14 mouse cellular contexts compared by ENCODE assay signal in genomic region chr1:172711962-172712361, GRCm38 (mm10). TPM values are rescaled to one million over a fixed set of nuclear protein-coding genes. Genes with fewer than 3 reads are reported as not detected.
DNase-seq lines count a peak whose midpoint lies in the region; ATAC-seq and TF ChIP-seq lines count a peak whose summit lies in the region.
"Had no signal": no experiment of that assay in that cellular context is flagged by ENCODE, and none has a peak within 500 bp of the region (broad histone marks: within the 10 kb centered on the region; RNA-seq: fewer than 3 reads in every experiment).

No protein-coding gene starts in this region.

- H3K36me3 ChIP-seq in embryonic facial prominence, embryonic 12.5 days, result no peaks in the 10 kb centered on the region
- H3K36me3 ChIP-seq in embryonic facial prominence, embryonic 10.5 days (replicated peaks), result no peaks in the 10 kb centered on the region
- no peaks in the 10 kb centered on the region for H3K36me3 ChIP-seq in kidney, embryonic 14.5 days (ENCODE audit: control insufficient read depth, insufficient read depth, low read length)
- H3K36me3 ChIP-seq in midbrain, embryonic 14.5 days (ENCODE audit: control insufficient read depth, insufficient read depth, low read length), result no peaks in the 10 kb centered on the region
- H3K36me3 ChIP-seq in midbrain, postnatal 0 days (ENCODE audit: insufficient read depth, low read length), result no peaks in the 10 kb centered on the region
- H3K36me3 ChIP-seq: hindbrain, embryonic 12.5 days; liver, embryonic 12.5 days had no signal

- WGBS in embryonic facial prominence, embryonic 12.5 days, result 56% methylated on average over 4 of the region's 4 CpGs
- 66% methylated on average over 4 of the region's 4 CpGs for WGBS in embryonic facial prominence, embryonic 10.5 days
- 66% methylated on average over 4 of the region's 4 CpGs for WGBS in kidney, embryonic 14.5 days
- 66% methylated on average over 4 of the region's 4 CpGs for WGBS in midbrain, embryonic 14.5 days
- 66% methylated on average over 4 of the region's 4 CpGs for WGBS in midbrain, postnatal 0 days

- no peak overlapping the region for H3K4me3 ChIP-seq in embryonic facial prominence, embryonic 12.5 days
- no peak overlapping the region for H3K4me3 ChIP-seq in embryonic facial prominence, embryonic 10.5 days
- no peak overlapping the region for H3K4me3 ChIP-seq in kidney, embryonic 14.5 days (ENCODE audit: low read length)
- no peak overlapping the region for H3K4me3 ChIP-seq in midbrain, embryonic 14.5 days (replicated peaks; ENCODE audit: low read depth, low read length)
- no peak overlapping the region for H3K4me3 ChIP-seq in midbrain, postnatal 0 days (ENCODE audit: low read depth, low read length)
- H3K4me3 ChIP-seq: hindbrain, embryonic 12.5 days; liver, embryonic 12.5 days had no signal

- no peaks in the 10 kb centered on the region for H3K27me3 ChIP-seq in embryonic facial prominence, embryonic 12.5 days
- no peaks in the 10 kb centered on the region for H3K27me3 ChIP-seq in embryonic facial prominence, embryonic 10.5 days (replicated peaks; ENCODE audit: low read depth, poor library complexity, severe bottlenecking)
- no peaks in the 10 kb centered on the region for H3K27me3 ChIP-seq in kidney, embryonic 14.5 days (ENCODE audit: control insufficient read depth, insufficient read depth, low read length)
- H3K27me3 ChIP-seq in midbrain, embryonic 14.5 days (ENCODE audit: control insufficient read depth, insufficient read depth, low read length), result no peaks in the 10 kb centered on the region
- H3K27me3 ChIP-seq in midbrain, postnatal 0 days (ENCODE audit: insufficient read depth, low read length), result no peaks in the 10 kb centered on the region
- H3K27me3 ChIP-seq: hindbrain, embryonic 12.5 days; liver, embryonic 12.5 days had no signal

- no peak overlapping the region for H3K4me2 ChIP-seq in embryonic facial prominence, embryonic 12.5 days (replicated peaks)
- H3K4me2 ChIP-seq in kidney, embryonic 14.5 days (replicated peaks; ENCODE audit: low read depth, low read length), result no peak overlapping the region
- H3K4me2 ChIP-seq in midbrain, embryonic 14.5 days (ENCODE audit: low read length), result no peak overlapping the region
- no peak overlapping the region for H3K4me2 ChIP-seq in midbrain, postnatal 0 days (ENCODE audit: low read depth, low read length, poor library complexity, severe bottlenecking)
- H3K4me2 ChIP-seq: hindbrain, embryonic 12.5 days; liver, embryonic 12.5 days had no signal

- H3K27ac ChIP-seq in embryonic facial prominence, embryonic 12.5 days, result 0 out of 2 replicates have a peak overlapping the region, but pooled peaks have one; percentile 57
- H3K27ac ChIP-seq in embryonic facial prominence, embryonic 10.5 days (replicated peaks), result no peak overlapping the region
- H3K27ac ChIP-seq in kidney, embryonic 14.5 days (ENCODE audit: low read depth, low read length), result peak overlapping the region; percentile 42; the same call in 1 of the 2 replicates
- no peak overlapping the region for H3K27ac ChIP-seq in midbrain, embryonic 14.5 days (replicated peaks; ENCODE audit: low read depth, low read length)
- H3K27ac ChIP-seq in midbrain, postnatal 0 days (ENCODE audit: low read depth, low read length), result no peak overlapping the region
- H3K27ac ChIP-seq: hindbrain, embryonic 12.5 days; liver, embryonic 12.5 days had no signal

- ATAC-seq in embryonic facial prominence, embryonic 12.5 days (ENCODE audit: insufficient number of reproducible peaks, insufficient read depth, low FRiP score, low TSS enrichment), result no peak
- no peak for ATAC-seq in kidney, embryonic 14.5 days (ENCODE audit: low FRiP score, low TSS enrichment)
- peak; percentile 6; the same call in 1 of the 2 replicates for ATAC-seq in midbrain, embryonic 14.5 days (ENCODE audit: low FRiP score, low TSS enrichment)
- ATAC-seq in midbrain, postnatal 0 days (ENCODE audit: low FRiP score), result no peak
- ATAC-seq: liver, embryonic 12.5 days had no signal

- 0 out of 2 replicates have a peak, but pooled peaks cover 2% of the 10 kb centered on the region for H3K4me1 ChIP-seq in embryonic facial prominence, embryonic 12.5 days
- no peaks in the 10 kb centered on the region; the same call in 1 of the 2 replicates for H3K4me1 ChIP-seq in embryonic facial prominence, embryonic 10.5 days
- H3K4me1 ChIP-seq in kidney, embryonic 14.5 days (ENCODE audit: control insufficient read depth, insufficient read depth, low read length), result no peaks in the 10 kb centered on the region
- H3K4me1 ChIP-seq in midbrain, embryonic 14.5 days (ENCODE audit: control insufficient read depth, insufficient read depth, low read length), result no peaks in the 10 kb centered on the region; the same call in 1 of the 2 replicates
- no peaks in the 10 kb centered on the region for H3K4me1 ChIP-seq in midbrain, postnatal 0 days (ENCODE audit: insufficient read depth, low read length)
- H3K4me1 ChIP-seq: hindbrain, embryonic 12.5 days; liver, embryonic 12.5 days had no signal

- intact Hi-C loops in left cerebral cortex, postnatal 10 days (cut with DNase I), result no loop called here

- no peaks in the 10 kb centered on the region for H3K9me3 ChIP-seq in embryonic facial prominence, embryonic 12.5 days
- no peaks in the 10 kb centered on the region for H3K9me3 ChIP-seq in embryonic facial prominence, embryonic 10.5 days
- no peaks in the 10 kb centered on the region for H3K9me3 ChIP-seq in kidney, embryonic 14.5 days (ENCODE audit: control insufficient read depth, low read length)
- H3K9me3 ChIP-seq in midbrain, embryonic 14.5 days (ENCODE audit: control insufficient read depth, low read length), result no peaks in the 10 kb centered on the region
- H3K9me3 ChIP-seq in midbrain, postnatal 0 days (ENCODE audit: low read length), result no peaks in the 10 kb centered on the region
- H3K9me3 ChIP-seq: hindbrain, embryonic 12.5 days; liver, embryonic 12.5 days had no signal

- no peak for DNase-seq in embryonic facial prominence, embryonic 10.5 days (ENCODE audit: low spot score)
- DNase-seq in kidney, adult 9 months, result no peak
- DNase-seq in midbrain, embryonic 14.5 days, result no peak
- DNase-seq in midbrain, postnatal 0 days (ENCODE audit: low spot score), result no peak
- no peak for DNase-seq in left cerebral cortex, postnatal 10 days (ENCODE audit: extremely low spot score in 1 of 2, low spot score in 2 of 2)
- DNase-seq in cerebellum, adult 8-10 months, result no peak
- DNase-seq: adrenal gland, postnatal 25 days; cerebellum, postnatal 36 days; kidney, adult 11 months had no signal

- no peak for TF ChIP-seq CTCF in midbrain, postnatal 0 days (IDR thresholded peaks at IDR 0.05)

- H3K9ac ChIP-seq in embryonic facial prominence, embryonic 12.5 days, result no peak overlapping the region
- H3K9ac ChIP-seq in kidney, embryonic 14.5 days (ENCODE audit: low read depth, low read length), result no peak overlapping the region
- no peak overlapping the region for H3K9ac ChIP-seq in midbrain, embryonic 14.5 days (replicated peaks; ENCODE audit: low read length)
- no peak overlapping the region for H3K9ac ChIP-seq in midbrain, postnatal 0 days (replicated peaks; ENCODE audit: low read length, poor library complexity, severe bottlenecking)
- H3K9ac ChIP-seq: hindbrain, embryonic 12.5 days; liver, embryonic 12.5 days had no signal

RNA-seq across cellular contexts. Expression of gene Crp, which starts 14.1 kb away (rescaled TPM):
- not detected in 2 replicates for polyA plus RNA-seq in embryonic facial prominence, embryonic 12.5 days (2016; fragmentation: Nextera tagmentation; extraction: Ambion mirVana)
- polyA plus RNA-seq in embryonic facial prominence, embryonic 10.5 days (2016; fragmentation: Nextera tagmentation; extraction: Ambion mirVana), result not detected in 2 replicates
- polyA plus RNA-seq in kidney, embryonic 14.5 days (2014; fragmentation: Nextera tagmentation; extraction: Ambion mirVana), result 0.30 and 0.73 TPM in 2 replicates
- not detected in 2 replicates for polyA plus RNA-seq in midbrain, embryonic 14.5 days (2014; fragmentation: Nextera tagmentation; extraction: Ambion mirVana)
- not detected in 2 replicates for total RNA-seq in midbrain, postnatal 0 days (2014; rRNA removed)
- polyA plus RNA-seq in midbrain, postnatal 0 days (2015; fragmentation: Nextera tagmentation; extraction: Ambion mirVana), result not detected in 2 replicates
- not detected for total RNA-seq in left cerebral cortex, postnatal 10 days (2021)
- total RNA-seq: adrenal gland, postnatal 25 days; megakaryocyte, adult 5-6 weeks had no signal
- polyA plus RNA-seq: hindbrain, embryonic 12.5 days had no signal

Comparison
In these comparisons a context has a peak if more than half of its experiments do, and no peak if none do; other contexts are left out.
1. H3K27ac ChIP-seq: peak in embryonic facial prominence, embryonic 12.5 days (single experiment) and kidney, embryonic 14.5 days (single experiment); none in embryonic facial prominence, embryonic 10.5 days (single experiment), midbrain, embryonic 14.5 days (single experiment) and midbrain, postnatal 0 days (single experiment).